Mouse (Mus musculus): ENCODE measurements around the gene Cmah.

- TF ChIP-seq CTCF (conservative IDR thresholded peaks at IDR 0.05; ENCODE audit: insufficient read depth, insufficient read length, low read depth, low read length) (no peak), POLR2A (IDR thresholded peaks at IDR 0.05; ENCODE audit: low read depth, low read length) (no peak)
Observed at GRCm38 (mm10) chr13:24287381-24287780, 39.8 kb upstream of the Cmah start.

Data from kidney, adult 2 months (tissue).